Mouse (Mus musculus): ENCODE data around the gene Fkbp11. TPM values are rescaled to one million over a fixed set of nuclear protein-coding genes. Genes with fewer than 3 reads are reported as not detected.

Fkbp11 gene
- polyA plus RNA-seq, 2 experiments, result 70.1 to 123 TPM

- peaks cover 0 to 2% of the 10 kb centered on the region in 2 experiments; a peak in 2 of 4 replicates for H3K4me1 ChIP-seq (replicated peaks; ENCODE audit: control insufficient read depth in 2 of 2, insufficient read depth in 2 of 2, low read length in 1 of 2)
- peaks cover 91% of the 10 kb centered on the region for H3K27me3 ChIP-seq (ENCODE audit: control insufficient read depth, insufficient read depth, low read length)
- no peaks in the 10 kb centered on the region for H3K9me3 ChIP-seq (ENCODE audit: control insufficient read depth, low read length)
- no peak overlapping the region for H3K9ac ChIP-seq (replicated peaks)
- H3K4me2 ChIP-seq (ENCODE audit: low read depth), result no peak overlapping the region
- H3K4me3 ChIP-seq (ENCODE audit: insufficient read depth in 1 of 2, low read depth in 2 of 2, low read length in 2 of 2), result no peak overlapping the region
- ATAC-seq (ENCODE audit: insufficient read depth) (no peak), DNase-seq (ENCODE audit: low read depth in 3 of 3, low spot score in 3 of 3) (no peak)
- no peak overlapping the region for H3K27ac ChIP-seq
- no peak for TF ChIP-seq EP300 (IDR thresholded peaks at IDR 0.05; ENCODE audit: low read depth)
- no peak for TF ChIP-seq CTCF (IDR thresholded peaks at IDR 0.05; ENCODE audit: low read depth)
- no peaks in the 10 kb centered on the region for H3K36me3 ChIP-seq (replicated peaks; ENCODE audit: control insufficient read depth, insufficient read depth, low read depth)
- WGBS (ENCODE audit: insufficient replicate concordance), result 5% methylated on average over 5 of the region's 5 CpGs
Measured at GRCm38 (mm10) chr15:98775533-98775932, 47.5 kb upstream of the Fkbp11 start.

GRCm38 (mm10) chr15:98774096-98774495 lies 46.1 kb upstream of the Fkbp11 start:
- WGBS (ENCODE audit: insufficient replicate concordance), result 26% methylated on average over 15 of the region's 15 CpGs

GRCm38 (mm10) chr15:98772511-98773211 lies 44.7 kb upstream of the Fkbp11 start:
- H3K9ac ChIP-seq (replicated peaks), result no peak overlapping the region
- TF ChIP-seq EP300 (IDR thresholded peaks at IDR 0.05; ENCODE audit: low read depth) (no peak), CTCF (IDR thresholded peaks at IDR 0.05; ENCODE audit: low read depth) (no peak)
- no peak for DNase-seq (ENCODE audit: low read depth in 3 of 3, low spot score in 3 of 3)
- no peaks in the 10 kb centered on the region for H3K36me3 ChIP-seq (replicated peaks; ENCODE audit: control insufficient read depth, insufficient read depth, low read depth)
- ATAC-seq (ENCODE audit: insufficient read depth), result no peak
- H3K27me3 ChIP-seq (ENCODE audit: control insufficient read depth, insufficient read depth, low read length), result peaks cover 62% of the 10 kb centered on the region
- no peak overlapping the region for H3K27ac ChIP-seq
- 2% methylated on average over 36 of the region's 36 CpGs for WGBS (ENCODE audit: insufficient replicate concordance)
- H3K4me1 ChIP-seq (replicated peaks; ENCODE audit: control insufficient read depth in 2 of 2, insufficient read depth in 2 of 2, low read length in 1 of 2), result peaks cover 0 to 2% of the 10 kb centered on the region in 2 experiments; a peak in 2 of 4 replicates
- H3K4me2 ChIP-seq (ENCODE audit: low read depth), result peak overlapping the region; percentile 66
- peak overlapping the region; percentile 34 to 40; a peak in 3 of 4 replicates for H3K4me3 ChIP-seq (ENCODE audit: insufficient read depth in 1 of 2, low read depth in 2 of 2, low read length in 2 of 2)
- H3K9me3 ChIP-seq (ENCODE audit: control insufficient read depth, low read length), result no peaks in the 10 kb centered on the region

More at GRCm38 (mm10) chr15:98774096-98774495, 46.1 kb upstream of the Fkbp11 start:
- no peak overlapping the region for H3K4me3 ChIP-seq (ENCODE audit: insufficient read depth in 1 of 2, low read depth in 2 of 2, low read length in 2 of 2)
- H3K27ac ChIP-seq, result no peak overlapping the region
- H3K4me1 ChIP-seq (replicated peaks; ENCODE audit: control insufficient read depth in 2 of 2, insufficient read depth in 2 of 2, low read length in 1 of 2), result peaks cover 0 to 2% of the 10 kb centered on the region in 2 experiments; a peak in 2 of 4 replicates
- H3K9me3 ChIP-seq (ENCODE audit: control insufficient read depth, low read length), result no peaks in the 10 kb centered on the region
- DNase-seq (ENCODE audit: low read depth in 3 of 3, low spot score in 3 of 3) (no peak), ATAC-seq (ENCODE audit: insufficient read depth) (no peak)
- H3K4me2 ChIP-seq (ENCODE audit: low read depth), result no peak overlapping the region
- TF ChIP-seq EP300 (IDR thresholded peaks at IDR 0.05; ENCODE audit: low read depth) (no peak), CTCF (IDR thresholded peaks at IDR 0.05; ENCODE audit: low read depth) (no peak)
- no peaks in the 10 kb centered on the region for H3K36me3 ChIP-seq (replicated peaks; ENCODE audit: control insufficient read depth, insufficient read depth, low read depth)
- no peak overlapping the region for H3K9ac ChIP-seq (replicated peaks)
- peaks cover 76% of the 10 kb centered on the region for H3K27me3 ChIP-seq (ENCODE audit: control insufficient read depth, insufficient read depth, low read length)

- Histone ChIP-seq H3K27me3 (ENCODE audit: control insufficient read depth, insufficient read depth, low read length) (peaks cover 55% of the 10 kb centered on the region), H3K27ac (no peak overlapping the region), H3K4me1 (replicated peaks; ENCODE audit: control insufficient read depth in 2 of 2, insufficient read depth in 2 of 2, low read length in 1 of 2) (peaks cover 0 to 2% of the 10 kb centered on the region in 2 experiments; a peak in 2 of 4 replicates), H3K9me3 (ENCODE audit: control insufficient read depth, low read length) (no peaks in the 10 kb centered on the region), H3K9ac (replicated peaks) (no peak overlapping the region), H3K36me3 (replicated peaks; ENCODE audit: control insufficient read depth, insufficient read depth, low read depth) (no peaks in the 10 kb centered on the region), H3K4me2 (ENCODE audit: low read depth) (peak overlapping the region; percentile 66), H3K4me3 (ENCODE audit: insufficient read depth in 1 of 2, low read depth in 2 of 2, low read length in 2 of 2) (peak overlapping the region in 1 of 2 experiments; percentile 40; a peak in 1 of 4 replicates)
- DNase-seq (ENCODE audit: low read depth in 3 of 3, low spot score in 3 of 3), result no peak
- ATAC-seq (ENCODE audit: insufficient read depth), result no peak
- 4% methylated on average over 12 of the region's 12 CpGs for WGBS (ENCODE audit: insufficient replicate concordance)
- TF ChIP-seq EP300 (IDR thresholded peaks at IDR 0.05; ENCODE audit: low read depth), result no peak
- TF ChIP-seq CTCF (IDR thresholded peaks at IDR 0.05; ENCODE audit: low read depth), result no peak
Measured at GRCm38 (mm10) chr15:98771813-98772425, 43.9 kb upstream of the Fkbp11 start.

- no peak overlapping the region for H3K27ac ChIP-seq
- H3K4me3 ChIP-seq (ENCODE audit: insufficient read depth in 1 of 2, low read depth in 2 of 2, low read length in 2 of 2), result no peak overlapping the region
- H3K9me3 ChIP-seq (ENCODE audit: control insufficient read depth, low read length), result no peaks in the 10 kb centered on the region
- no peak for ATAC-seq (ENCODE audit: insufficient read depth)
- H3K4me2 ChIP-seq (ENCODE audit: low read depth), result no peak overlapping the region
- 45% methylated on average over 5 of the region's 5 CpGs for WGBS (ENCODE audit: insufficient replicate concordance)
- TF ChIP-seq EP300 (IDR thresholded peaks at IDR 0.05; ENCODE audit: low read depth), result no peak
- TF ChIP-seq CTCF (IDR thresholded peaks at IDR 0.05; ENCODE audit: low read depth), result no peak
- DNase-seq (ENCODE audit: low read depth in 3 of 3, low spot score in 3 of 3), result no peak
- no peaks in the 10 kb centered on the region for H3K36me3 ChIP-seq (replicated peaks; ENCODE audit: control insufficient read depth, insufficient read depth, low read depth)
- H3K9ac ChIP-seq (replicated peaks), result no peak overlapping the region
- peaks cover 0 to 2% of the 10 kb centered on the region in 2 experiments; a peak in 2 of 4 replicates for H3K4me1 ChIP-seq (replicated peaks; ENCODE audit: control insufficient read depth in 2 of 2, insufficient read depth in 2 of 2, low read length in 1 of 2)
- H3K27me3 ChIP-seq (ENCODE audit: control insufficient read depth, insufficient read depth, low read length), result peaks cover 23% of the 10 kb centered on the region
Measured at GRCm38 (mm10) chr15:98768259-98768658, 40.3 kb upstream of the Fkbp11 start.
